Mouse (Mus musculus): ENCODE measurements around the gene Acvr1c. TPM values are rescaled to one million over a fixed set of nuclear protein-coding genes. Genes with fewer than 3 reads are reported as not detected.

Gene Acvr1c
- total and polyA plus RNA-seq, 2 experiments from 2014 or later = 0.67 to 0.99 TPM

DNA sequence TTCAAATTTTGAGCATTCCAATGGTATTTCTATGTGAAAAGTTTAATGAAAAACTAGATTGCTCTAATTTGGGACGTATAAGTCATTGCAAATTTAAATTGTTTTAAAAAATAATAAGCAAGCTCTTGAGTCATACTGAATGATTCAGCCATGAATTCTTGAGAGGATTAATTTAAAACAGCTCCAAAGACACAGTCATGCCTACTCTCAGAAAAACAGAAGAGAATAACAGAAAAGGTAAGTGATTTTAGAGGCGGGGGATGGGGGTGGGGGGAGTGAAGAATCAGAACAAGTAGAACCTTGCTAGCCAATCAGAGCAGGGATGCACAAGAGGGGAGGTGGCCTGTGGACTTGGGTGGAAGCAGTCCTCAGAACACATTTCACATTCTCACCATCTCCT, 7.0 kb downstream of the Acvr1c start:
- no peaks in the 10 kb centered on the region for H3K9me3 ChIP-seq (ENCODE audit: low read length)
- H3K4me3 ChIP-seq (ENCODE audit: low read depth, low read length) = no peak overlapping the region
- H3K4me2 ChIP-seq (ENCODE audit: low read depth, low read length, poor library complexity, severe bottlenecking) = no peak overlapping the region
- H3K27ac ChIP-seq (ENCODE audit: low read depth, low read length) = no peak overlapping the region
- no peaks in the 10 kb centered on the region for H3K36me3 ChIP-seq (ENCODE audit: insufficient read depth, low read length)
- no peaks in the 10 kb centered on the region for H3K27me3 ChIP-seq (ENCODE audit: insufficient read depth, low read length)
- ATAC-seq (ENCODE audit: low FRiP score) (no peak), DNase-seq (ENCODE audit: low spot score) (no peak)
- no peaks in the 10 kb centered on the region for H3K4me1 ChIP-seq (ENCODE audit: insufficient read depth, low read length)
- TF ChIP-seq CTCF (IDR thresholded peaks at IDR 0.05) = no peak
- WGBS = 90% methylated on average over 2 of the region's 2 CpGs
- H3K9ac ChIP-seq (replicated peaks; ENCODE audit: low read length, poor library complexity, severe bottlenecking) = no peak overlapping the region

DNA sequence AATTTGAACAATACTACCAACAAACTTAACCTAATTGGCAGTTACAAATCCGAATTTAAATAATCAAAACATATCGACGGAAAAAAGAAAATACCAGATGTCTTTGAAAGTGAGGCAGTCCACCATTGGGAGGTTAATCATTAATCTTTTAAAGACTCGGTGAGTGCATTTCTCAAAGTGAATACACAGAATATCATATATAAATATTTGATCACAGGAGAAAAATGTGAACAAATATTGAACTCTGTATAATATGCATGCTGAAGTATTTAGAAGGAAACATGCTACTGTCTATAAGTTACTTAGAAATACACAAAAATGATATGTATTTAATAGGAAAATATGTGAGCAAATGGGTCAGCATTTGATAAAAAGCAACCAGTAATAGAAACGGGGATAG, 21.0 kb downstream of the Acvr1c start:
- WGBS = 82% methylated on average over 5 of the region's 5 CpGs
- Histone ChIP-seq H3K9ac (replicated peaks; ENCODE audit: low read length, poor library complexity, severe bottlenecking) (no peak overlapping the region), H3K27ac (ENCODE audit: low read depth, low read length) (no peak overlapping the region), H3K4me1 (ENCODE audit: insufficient read depth, low read length) (no peaks in the 10 kb centered on the region), H3K9me3 (ENCODE audit: low read length) (no peaks in the 10 kb centered on the region), H3K4me2 (ENCODE audit: low read depth, low read length, poor library complexity, severe bottlenecking) (no peak overlapping the region), H3K36me3 (ENCODE audit: insufficient read depth, low read length) (no peaks in the 10 kb centered on the region), H3K27me3 (ENCODE audit: insufficient read depth, low read length) (no peaks in the 10 kb centered on the region), H3K4me3 (ENCODE audit: low read depth, low read length) (no peak overlapping the region)
- DNase-seq (ENCODE audit: low spot score) (no peak), ATAC-seq (ENCODE audit: low FRiP score) (no peak)
- TF ChIP-seq CTCF (IDR thresholded peaks at IDR 0.05) = no peak

DNA sequence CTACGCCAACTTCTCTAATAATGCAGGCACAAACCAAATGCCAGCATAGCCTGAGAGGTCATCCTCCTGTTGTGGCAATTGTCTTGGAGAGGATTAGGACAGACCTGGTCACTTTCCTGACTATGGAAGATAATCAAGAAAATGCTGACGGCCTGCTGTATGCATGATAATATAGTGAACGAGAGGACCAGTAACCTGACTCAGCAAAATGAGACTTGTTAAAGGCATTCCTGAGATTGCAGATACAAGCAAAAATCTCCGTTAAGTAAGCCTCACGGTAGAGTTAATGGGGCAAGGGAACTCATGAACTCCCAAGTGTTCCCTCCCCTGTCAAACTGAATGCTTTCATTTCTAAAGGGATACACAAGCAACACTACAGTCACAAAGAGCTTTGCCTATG, 28.1 kb downstream of the Acvr1c start:
- Histone ChIP-seq H3K27ac (ENCODE audit: low read depth, low read length) (no peak overlapping the region), H3K4me1 (ENCODE audit: insufficient read depth, low read length) (0 out of 2 replicates have a peak, but pooled peaks cover 2% of the 10 kb centered on the region), H3K27me3 (ENCODE audit: insufficient read depth, low read length) (no peaks in the 10 kb centered on the region), H3K36me3 (ENCODE audit: insufficient read depth, low read length) (no peaks in the 10 kb centered on the region), H3K4me3 (ENCODE audit: low read depth, low read length) (no peak overlapping the region), H3K9ac (replicated peaks; ENCODE audit: low read length, poor library complexity, severe bottlenecking) (no peak overlapping the region), H3K9me3 (ENCODE audit: low read length) (no peaks in the 10 kb centered on the region), H3K4me2 (ENCODE audit: low read depth, low read length, poor library complexity, severe bottlenecking) (no peak overlapping the region)
- WGBS = 89% methylated on average over 5 of the region's 5 CpGs
- DNase-seq (ENCODE audit: low spot score) = no peak
- ATAC-seq (ENCODE audit: low FRiP score) = no peak
- TF ChIP-seq CTCF (IDR thresholded peaks at IDR 0.05) = no peak

DNA sequence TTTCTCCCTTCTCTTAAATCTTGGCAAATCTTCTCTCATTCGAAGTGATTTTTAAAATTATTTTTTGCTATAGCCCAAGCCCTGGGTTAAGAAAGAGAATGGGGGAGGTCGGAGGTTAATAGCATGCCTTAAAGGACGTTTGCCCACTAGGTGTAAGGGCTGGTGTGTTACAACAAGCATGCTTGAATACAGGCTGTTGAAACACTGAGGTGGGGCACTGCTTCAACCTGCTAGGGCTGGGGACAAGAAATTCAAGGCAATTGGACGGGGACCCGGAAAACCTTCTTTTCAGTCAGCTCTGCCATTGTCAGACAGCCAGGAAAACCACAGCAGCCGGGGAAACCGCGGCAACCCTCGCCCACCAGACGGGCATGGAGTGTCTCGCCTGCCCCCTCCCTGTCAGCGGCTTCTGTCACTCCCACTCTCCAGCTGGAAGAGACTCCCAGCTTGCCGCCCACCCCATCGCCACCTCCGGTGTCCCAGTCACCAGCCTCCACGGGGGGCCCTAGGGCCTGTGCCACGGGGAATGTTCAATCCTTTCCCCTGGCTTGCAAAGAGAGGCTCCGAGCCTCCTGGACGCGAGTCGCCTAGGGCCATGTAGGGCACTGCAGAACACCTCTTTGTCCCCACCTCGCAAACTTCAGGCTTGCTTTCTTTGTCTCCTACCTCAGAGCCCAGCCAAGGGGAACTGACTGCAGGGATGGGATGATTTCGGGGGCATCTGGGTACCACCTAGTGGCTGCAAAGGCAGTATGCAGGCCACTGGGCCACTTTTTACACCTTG, 33.4 kb downstream of the Acvr1c start:
- WGBS = 10% methylated on average over 23 of the region's 23 CpGs
- Histone ChIP-seq H3K36me3 (ENCODE audit: insufficient read depth, low read length) (no peaks in the 10 kb centered on the region), H3K9ac (replicated peaks; ENCODE audit: low read length, poor library complexity, severe bottlenecking) (0 out of 2 replicates have a peak overlapping the region, but pooled peaks have one; percentile 24), H3K4me2 (ENCODE audit: low read depth, low read length, poor library complexity, severe bottlenecking) (peak overlapping the region; percentile 57), H3K27ac (ENCODE audit: low read depth, low read length) (no peak overlapping the region), H3K4me3 (ENCODE audit: low read depth, low read length) (peak overlapping the region; percentile 25; the same call in 1 of the 2 replicates), H3K4me1 (ENCODE audit: insufficient read depth, low read length) (0 out of 2 replicates have a peak, but pooled peaks cover 5% of the 10 kb centered on the region), H3K27me3 (ENCODE audit: insufficient read depth, low read length) (no peaks in the 10 kb centered on the region), H3K9me3 (ENCODE audit: low read length) (no peaks in the 10 kb centered on the region)
- TF ChIP-seq CTCF (IDR thresholded peaks at IDR 0.05) = peak; percentile 69
- peak; percentile 83 for ATAC-seq (ENCODE audit: low FRiP score)
- DNase-seq (ENCODE audit: low spot score) = peak; percentile 56

DNA sequence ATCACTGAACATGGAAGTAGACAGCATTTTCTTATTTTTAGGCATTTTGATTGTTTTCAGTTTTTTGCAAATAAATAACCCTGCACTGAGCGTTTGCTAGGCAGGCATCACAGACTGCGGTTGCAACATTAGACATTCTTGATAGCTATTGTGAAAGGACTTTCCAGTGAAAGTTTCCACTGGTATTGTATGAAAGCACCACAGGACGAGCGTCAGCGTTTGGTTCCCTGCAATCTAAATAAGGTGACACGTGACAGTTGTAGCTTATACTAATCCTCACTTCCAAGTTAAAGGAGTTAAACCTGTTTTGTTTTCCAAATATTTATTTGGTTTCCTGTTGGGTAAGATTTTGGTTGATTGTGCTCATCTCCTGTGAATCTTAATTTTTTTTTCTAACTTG, 34.4 kb downstream of the Acvr1c start:
- ATAC-seq (ENCODE audit: low FRiP score) (no peak), DNase-seq (ENCODE audit: low spot score) (no peak)
- Histone ChIP-seq H3K27ac (ENCODE audit: low read depth, low read length) (no peak overlapping the region), H3K27me3 (ENCODE audit: insufficient read depth, low read length) (no peaks in the 10 kb centered on the region), H3K36me3 (ENCODE audit: insufficient read depth, low read length) (no peaks in the 10 kb centered on the region), H3K4me2 (ENCODE audit: low read depth, low read length, poor library complexity, severe bottlenecking) (no peak overlapping the region), H3K9ac (replicated peaks; ENCODE audit: low read length, poor library complexity, severe bottlenecking) (no peak overlapping the region), H3K9me3 (ENCODE audit: low read length) (no peaks in the 10 kb centered on the region), H3K4me3 (ENCODE audit: low read depth, low read length) (no peak overlapping the region), H3K4me1 (ENCODE audit: insufficient read depth, low read length) (0 out of 2 replicates have a peak, but pooled peaks cover 5% of the 10 kb centered on the region)
- 78% methylated on average over 6 of the region's 6 CpGs for WGBS
- TF ChIP-seq CTCF (IDR thresholded peaks at IDR 0.05) = no peak

DNA sequence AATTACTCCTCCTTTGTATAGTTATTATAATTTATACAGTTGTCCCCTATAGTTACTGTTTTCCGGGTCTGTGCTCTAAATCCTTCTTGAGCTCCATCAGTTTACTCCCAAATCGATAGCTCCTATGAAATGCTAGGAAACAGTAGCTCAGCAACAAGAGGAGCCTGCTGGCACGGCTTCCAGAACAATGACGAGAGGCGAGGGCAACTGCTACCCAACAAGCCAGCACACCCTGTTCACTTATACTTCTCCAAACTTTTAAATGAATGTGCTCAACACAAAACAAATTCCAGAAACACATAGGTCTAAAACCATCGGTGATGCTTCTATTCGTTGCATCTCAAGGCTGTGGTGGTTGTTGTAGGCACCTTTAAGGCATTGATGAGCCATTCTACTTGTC, 41.5 kb downstream of the Acvr1c start:
- no peaks in the 10 kb centered on the region for H3K9me3 ChIP-seq (ENCODE audit: low read length)
- 93% methylated on average over 7 of the region's 7 CpGs for WGBS
- no peaks in the 10 kb centered on the region for H3K27me3 ChIP-seq (ENCODE audit: insufficient read depth, low read length)
- TF ChIP-seq CTCF (IDR thresholded peaks at IDR 0.05) = no peak
- no peak overlapping the region for H3K27ac ChIP-seq (ENCODE audit: low read depth, low read length)
- no peaks in the 10 kb centered on the region for H3K4me1 ChIP-seq (ENCODE audit: insufficient read depth, low read length)
- no peak overlapping the region for H3K4me2 ChIP-seq (ENCODE audit: low read depth, low read length, poor library complexity, severe bottlenecking)
- no peak for DNase-seq (ENCODE audit: low spot score)
- H3K36me3 ChIP-seq (ENCODE audit: insufficient read depth, low read length) = no peaks in the 10 kb centered on the region
- ATAC-seq (ENCODE audit: low FRiP score) = no peak
- H3K4me3 ChIP-seq (ENCODE audit: low read depth, low read length) = no peak overlapping the region
- no peak overlapping the region for H3K9ac ChIP-seq (replicated peaks; ENCODE audit: low read length, poor library complexity, severe bottlenecking)
